Mouse (Mus musculus) bone marrow, adult 2 months (tissue): Measurements from ENCODE around the gene Prr19. TPM values are rescaled to one million over a fixed set of nuclear protein-coding genes. Genes with fewer than 3 reads are reported as not detected.

Experiments
- H3K27ac ChIP-seq: fragments of 200-500 bp; 2 replicates; pipeline ENCODE4 v1.5.1; 2012; ENCODE audit warnings: low read depth, mild to moderate bottlenecking, control low read depth, inconsistent platforms, low read length; ENCODE audit not compliant: control insufficient read depth, poor library complexity, insufficient read depth
- H3K4me1 ChIP-seq: fragments of 200-500 bp; 2 replicates; pipeline ENCODE4 v1.6.1; 2011; ENCODE audit warnings: low read length; ENCODE audit not compliant: control insufficient read depth, insufficient read depth
- H3K4me3 ChIP-seq: fragments of 200-500 bp; replicated peaks from 2 replicates; pipeline ENCODE3; 2011; ENCODE audit warnings: mild to moderate bottlenecking, low read depth, low read length, control low read depth; ENCODE audit not compliant: control insufficient read depth
- CTCF ChIP-seq: fragments of 200-500 bp; IDR thresholded peaks from 2 replicates; pipeline ENCODE4 v1.5.1; 2011; ENCODE audit warnings: low read length, control low read depth; ENCODE audit not compliant: control insufficient read depth, insufficient read depth
- POLR2A ChIP-seq: fragments of 200-500 bp; IDR thresholded peaks from 2 replicates; pipeline ENCODE4 v1.6.1; 2011; ENCODE audit warnings: low read depth, mild to moderate bottlenecking, control low read depth, low read length, borderline replicate concordance; ENCODE audit not compliant: control insufficient read depth
- WGBS: fragments of 180-500 bp; shearing (Covaris S2); methylation state at CpG from one replicate; pipeline ENCODE4 v1.1.7; 2018; 5-methylcytosine and 5-hydroxymethylcytosine counted together
- polyA plus RNA-seq: library from polyadenylated mRNA; stranded (reverse); fragments of >200 nt; gene quantifications from 2 replicates; pipeline ENCODE4 v1.2.4, GENCODE M21; 2011; ENCODE audit warnings: low replicate concordance; ENCODE audit not compliant: missing spikeins, insufficient read depth, insufficient read length

Prr19 gene
- polyA plus RNA-seq, 1 experiment, result not detected

DNA sequence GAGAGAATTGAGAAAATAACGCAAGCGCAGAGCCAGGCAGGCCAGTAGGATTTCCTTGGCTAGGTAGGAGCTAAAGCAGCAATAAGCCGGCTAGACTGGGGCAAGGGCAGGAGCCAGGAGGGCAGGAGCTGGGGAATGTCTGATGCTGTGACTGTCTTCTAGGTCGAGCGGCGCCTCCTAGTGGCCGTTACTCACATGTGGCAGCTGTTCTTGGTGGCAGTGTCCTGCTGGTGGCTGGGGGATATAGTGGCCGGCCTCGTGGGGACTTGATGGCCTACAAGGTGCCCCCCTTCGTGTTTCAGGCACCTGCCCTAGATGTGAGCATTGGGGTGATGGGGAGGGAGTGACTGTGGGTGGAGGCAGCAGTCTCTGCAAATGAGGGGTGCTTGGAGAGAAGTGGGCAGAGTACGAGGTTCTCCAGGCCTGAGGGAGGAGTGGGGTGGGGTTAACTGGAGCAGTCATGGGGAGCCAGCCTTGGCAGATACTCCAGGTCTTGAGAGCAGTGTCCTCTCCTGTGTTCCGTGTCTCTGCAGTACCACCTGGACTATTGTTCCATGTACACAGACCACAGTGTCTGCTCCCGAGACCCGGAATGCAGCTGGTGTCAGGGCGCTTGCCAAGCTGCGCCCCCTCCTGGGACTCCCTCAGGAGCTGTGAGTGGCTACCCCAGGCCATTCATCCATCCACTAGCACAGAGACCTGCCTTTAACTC lies 32.5 kb downstream of the Prr19 start:
- H3K4me1 ChIP-seq, result no peaks in the 10 kb centered on the region
- no peak overlapping the region for H3K4me3 ChIP-seq
- TF ChIP-seq POLR2A (no peak), CTCF (peak; percentile 92)
- H3K27ac ChIP-seq, result no peak overlapping the region
- WGBS, result 47% methylated on average over 16 of the region's 16 CpGs

DNA sequence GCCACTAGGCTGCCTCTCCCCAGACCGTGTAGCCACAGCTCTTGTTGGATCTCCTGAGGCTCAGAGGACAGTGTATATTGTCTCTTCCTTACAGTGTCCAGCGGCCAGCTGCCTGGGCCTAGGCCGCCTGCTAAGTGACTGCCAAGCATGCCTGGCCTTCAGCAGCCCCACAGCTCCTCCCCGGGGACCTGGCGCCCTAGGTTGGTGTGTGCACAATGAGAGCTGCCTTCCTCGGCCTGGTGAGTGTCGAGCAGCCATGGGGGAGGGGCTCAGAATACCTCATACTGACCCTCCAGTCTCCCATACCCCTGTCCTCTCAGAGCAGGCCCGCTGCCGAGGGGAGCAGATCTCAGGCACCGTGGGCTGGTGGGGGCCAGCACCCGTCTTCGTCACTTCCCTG lies 33.3 kb downstream of the Prr19 start:
- no peak for TF ChIP-seq POLR2A
- no peak for TF ChIP-seq CTCF
- Histone ChIP-seq H3K4me1 (no peaks in the 10 kb centered on the region), H3K27ac (no peak overlapping the region), H3K4me3 (no peak overlapping the region)
- 78% methylated on average over 12 of the region's 12 CpGs for WGBS

DNA sequence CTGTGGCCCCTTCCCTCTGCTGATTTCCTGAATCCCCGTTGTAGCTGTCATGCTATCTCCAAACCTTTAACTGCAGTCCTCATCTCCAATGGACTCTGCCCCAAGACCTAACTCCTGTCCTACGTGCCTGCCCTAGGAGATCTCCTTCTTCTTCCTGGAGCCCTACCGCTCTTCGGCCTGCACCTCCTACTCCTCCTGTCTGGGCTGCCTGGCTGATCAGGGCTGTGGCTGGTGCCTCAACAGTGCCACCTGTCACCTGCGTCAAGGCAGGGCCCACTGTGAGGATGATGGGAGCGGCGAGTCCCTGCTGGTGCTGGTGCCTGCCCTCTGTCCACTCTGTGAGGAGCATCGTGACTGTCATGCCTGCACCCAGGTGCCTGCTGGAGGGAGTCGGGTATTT lies 38.1 kb downstream of the Prr19 start:
- 84% methylated on average over 9 of the region's 9 CpGs for WGBS
- Histone ChIP-seq H3K27ac (no peak overlapping the region), H3K4me1 (no peaks in the 10 kb centered on the region), H3K4me3 (no peak overlapping the region)
- TF ChIP-seq POLR2A, result no peak

- Histone ChIP-seq H3K27ac (no peak overlapping the region), H3K4me3 (no peak overlapping the region), H3K4me1 (no peaks in the 10 kb centered on the region; the same call in 1 of the 2 replicates)
- TF ChIP-seq POLR2A (no peak), CTCF (no peak)
- 78% methylated on average over 20 of the region's 20 CpGs for whole genome bisulfite sequencing
Observed at GRCm38 (mm10) chr7:25341000-25341784, 40.0 kb downstream of the Prr19 start.

DNA sequence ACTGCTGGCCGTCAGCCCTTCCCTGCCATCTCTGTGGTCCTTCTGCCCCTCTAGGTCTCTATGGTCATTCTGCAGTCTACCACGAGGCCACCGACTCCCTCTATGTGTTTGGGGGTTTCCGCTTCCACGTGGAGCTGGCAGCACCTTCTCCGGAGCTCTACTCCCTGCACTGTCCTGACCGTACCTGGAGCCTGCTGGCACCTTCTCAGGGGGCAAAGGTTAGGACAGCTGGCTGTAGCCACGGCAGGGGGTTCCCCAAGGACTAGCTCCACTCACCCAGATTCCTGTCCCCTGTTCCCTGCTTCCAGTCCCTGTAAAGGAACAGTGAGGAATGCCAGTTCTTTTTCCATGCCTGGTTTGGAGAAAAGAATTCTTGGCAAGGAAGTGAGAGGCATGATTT lies 47.6 kb downstream of the Prr19 start:
- H3K4me1 ChIP-seq, result no peaks in the 10 kb centered on the region; the same call in 1 of the 2 replicates
- TF ChIP-seq POLR2A (no peak), CTCF (no peak)
- 85% methylated on average over 8 of the region's 8 CpGs for WGBS

More for the DNA sequence above, 47.6 kb downstream of the Prr19 start:
- no peak overlapping the region for H3K4me3 ChIP-seq
- H3K27ac ChIP-seq, result no peak overlapping the region

Other genes starting within 250 kb of the Prr19 start
- 7.3 and 9.7 TPM in 2 replicates for gene Grik5, start 229.1 kb upstream of the Prr19 start, polyA plus RNA-seq
- gene Zfp574, start 228.8 kb upstream of the Prr19 start, polyA plus RNA-seq, result 8.1 and 11.3 TPM in 2 replicates
- gene Pou2f2, start 121.7 kb upstream of the Prr19 start, polyA plus RNA-seq, result 7.8 and 16.8 TPM in 2 replicates
- gene Dedd2, start 80.8 kb upstream of the Prr19 start, polyA plus RNA-seq, result 66.5 and 109 TPM in 2 replicates
- gene Zfp526, start 80.0 kb upstream of the Prr19 start, polyA plus RNA-seq, result 7.2 and 13.9 TPM in 2 replicates
- gene Gsk3a, start 63.6 kb upstream of the Prr19 start, polyA plus RNA-seq, result 53.6 and 56.8 TPM in 2 replicates
- gene Erf, start 50.6 kb upstream of the Prr19 start, polyA plus RNA-seq, result 6.8 and 14.6 TPM in 2 replicates
- 174 and 292 TPM in 2 replicates for gene Cic, start 33.7 kb upstream of the Prr19 start, polyA plus RNA-seq
- 31.5 and 46.4 TPM in 2 replicates for gene Pafah1b3, start 3.4 kb upstream of the Prr19 start, polyA plus RNA-seq
- gene Tmem145, start 4.7 kb downstream of the Prr19 start, polyA plus RNA-seq, result not detected in 2 replicates
- gene Megf8, start 15.8 kb downstream of the Prr19 start, polyA plus RNA-seq, result 3.0 and 5.7 TPM in 2 replicates
- gene Cnfn, start 68.3 kb downstream of the Prr19 start, polyA plus RNA-seq, result not detected in 2 replicates
- 195 and 311 TPM in 2 replicates for gene Lipe, start 97.3 kb downstream of the Prr19 start, polyA plus RNA-seq
- not detected in 2 replicates for gene Cxcl17, start 111.5 kb downstream of the Prr19 start, polyA plus RNA-seq
- gene Ceacam1, start 176.2 kb downstream of the Prr19 start, polyA plus RNA-seq, result 11.7 and 31.5 TPM in 2 replicates
- gene Ceacam2, start 238.4 kb downstream of the Prr19 start, polyA plus RNA-seq, result not detected in 2 replicates